ENCODE assay signal across 15 mouse cellular contexts in genomic region chr10:39378025-39378603, GRCm38 (mm10). TPM values are rescaled to one million over a fixed set of nuclear protein-coding genes. Genes with fewer than 3 reads are reported as not detected.
DNase-seq lines count a peak whose midpoint lies in the region; ATAC-seq lines count a peak whose summit lies in the region.
"Had no signal": no experiment of that assay in that cellular context is flagged by ENCODE, and none has a peak within 500 bp of the region (broad histone marks: within the 10 kb centered on the region; RNA-seq: fewer than 3 reads in every experiment).

No protein-coding gene starts in this region.

- no peaks in the 10 kb centered on the region for H3K27me3 ChIP-seq in liver, embryonic 13.5 days
- H3K27me3 ChIP-seq: forebrain, embryonic 15.5 days; midbrain, embryonic 15.5 days had no signal

- WGBS in liver, embryonic 13.5 days (ENCODE audit: insufficient replicate concordance), result 55% methylated on average over 8 of the region's 8 CpGs

- H3K4me3 ChIP-seq in liver, embryonic 13.5 days (replicated peaks), result no peak overlapping the region
- H3K4me3 ChIP-seq: forebrain, embryonic 15.5 days; midbrain, embryonic 15.5 days had no signal

- no peaks in the 10 kb centered on the region for H3K36me3 ChIP-seq in liver, embryonic 13.5 days
- H3K36me3 ChIP-seq: forebrain, embryonic 15.5 days; midbrain, embryonic 15.5 days had no signal

- no peak overlapping the region for H3K27ac ChIP-seq in liver, embryonic 13.5 days
- H3K27ac ChIP-seq: forebrain, embryonic 15.5 days; hindbrain, postnatal 0 days; macrophage; midbrain, embryonic 15.5 days had no signal

- H3K4me2 ChIP-seq in liver, embryonic 13.5 days, result no peak overlapping the region
- H3K4me2 ChIP-seq: forebrain, embryonic 15.5 days; midbrain, embryonic 15.5 days had no signal

- H3K4me1 ChIP-seq in liver, embryonic 13.5 days (replicated peaks), result peaks cover 83% of the 10 kb centered on the region

- 0 out of 2 replicates have a peak, but pooled peaks have one; percentile 26 for ATAC-seq in liver, embryonic 13.5 days (ENCODE audit: low read depth)
- ATAC-seq: forebrain, embryonic 15.5 days; hindbrain, postnatal 0 days; midbrain, embryonic 15.5 days had no signal

- H3K9ac ChIP-seq in liver, embryonic 13.5 days, result no peak overlapping the region
- H3K9ac ChIP-seq: forebrain, embryonic 15.5 days; midbrain, embryonic 15.5 days had no signal

- H3K9me3 ChIP-seq in liver, embryonic 13.5 days (replicated peaks), result no peaks in the 10 kb centered on the region
- H3K9me3 ChIP-seq: forebrain, embryonic 15.5 days; midbrain, embryonic 15.5 days had no signal

- DNase-seq in heart, adult 11 months, result peak; percentile 95
- DNase-seq in heart, postnatal 10 days, result no peak
- DNase-seq in ovary, adult 18-20 months (ENCODE audit: low spot score), result peak; percentile 62
- DNase-seq in ovary, postnatal 10 days (ENCODE audit: low spot score), result no peak
- no peak for DNase-seq in liver, embryonic 13.5 days
- DNase-seq in embryo, embryonic 10.5 days (ENCODE audit: low spot score), result no peak
- DNase-seq in Muller cell, postnatal 12 days (ENCODE audit: inconsistent ontology term), result no peak
- DNase-seq: cerebellum, adult 11 months; lung, adult 18-20 months; spleen, adult 18-20 months; thymus, adult 18-20 months had no signal

- intact Hi-C loops in heart, postnatal 10 days (cut with DNase I), result no loop called here

RNA-seq across cellular contexts. Expression of gene Fyn, which starts 9.5 kb away (rescaled TPM):
- 10 to 100 TPM; 52.2 to 55.5 TPM for total RNA-seq in heart, postnatal 10 days (2021)
- 6.5 and 7.6 TPM in 2 replicates for polyA plus RNA-seq in liver, embryonic 13.5 days (2015; fragmentation: Nextera tagmentation; extraction: Ambion mirVana)

Comparison
In these comparisons a context has a peak if more than half of its experiments do, and no peak if none do; other contexts are left out.
1. DNase-seq: peak in heart, adult 11 months (single experiment) and ovary, adult 18-20 months (single experiment); none in heart, postnatal 10 days (0 of 2), ovary, postnatal 10 days (single experiment), liver, embryonic 13.5 days (single experiment), embryo, embryonic 10.5 days (single experiment) and Muller cell, postnatal 12 days (single experiment).